Mouse (Mus musculus) B cell, adult 2 months (primary cell): ENCODE measurements around the gene Cyb5d2.
A peak's percentile ranks its signal among the peaks of the same experiment; 100 is the strongest.

Experiments used
- DNase-seq, 2 experiments: peaks; one replicate each; pipeline ENCODE4 v3.0.0; 2022

Cyb5d2 gene

GRCm38 (mm10) chr11:72771461-72771860 is 24.5 kb downstream of the Cyb5d2 start:
- no peak for DNase-seq

- DNase-seq: no peak
Measured at GRCm38 (mm10) chr11:72770816-72771215, 25.1 kb downstream of the Cyb5d2 start.

- DNase-seq: no peak
Measured at GRCm38 (mm10) chr11:72770324-72770723, 25.6 kb downstream of the Cyb5d2 start.

- DNase-seq: no peak
Measured at GRCm38 (mm10) chr11:72769061-72769460, 26.9 kb downstream of the Cyb5d2 start.

- DNase-seq: no peak
Measured at GRCm38 (mm10) chr11:72767716-72768115, 28.2 kb downstream of the Cyb5d2 start.

- DNase-seq: no peak
Measured at GRCm38 (mm10) chr11:72764270-72764669, 31.7 kb downstream of the Cyb5d2 start.

GRCm38 (mm10) chr11:72760781-72761180 is 35.2 kb downstream of the Cyb5d2 start:
- DNase-seq: no peak

- DNase-seq: no peak
Measured at GRCm38 (mm10) chr11:72759581-72759980, 36.4 kb downstream of the Cyb5d2 start.

- no peak for DNase-seq
Measured at GRCm38 (mm10) chr11:72758316-72758715, 37.6 kb downstream of the Cyb5d2 start.

GRCm38 (mm10) chr11:72751956-72752355 is 44.0 kb downstream of the Cyb5d2 start:
- no peak for DNase-seq

- no peak for DNase-seq
Measured at GRCm38 (mm10) chr11:72739048-72739447, 56.9 kb downstream of the Cyb5d2 start.

GRCm38 (mm10) chr11:72737517-72737916 is 58.4 kb downstream of the Cyb5d2 start:
- DNase-seq: peak; percentile 66

- no peak for DNase-seq
Measured at GRCm38 (mm10) chr11:72736320-72736719, 59.6 kb downstream of the Cyb5d2 start.

GRCm38 (mm10) chr11:72735519-72735860 is 60.5 kb downstream of the Cyb5d2 start:
- no peak for DNase-seq

- DNase-seq: no peak
Measured at GRCm38 (mm10) chr11:72734840-72735518, 61.0 kb downstream of the Cyb5d2 start.

GRCm38 (mm10) chr11:72733736-72734135 is 62.2 kb downstream of the Cyb5d2 start:
- no peak for DNase-seq
